Mouse (Mus musculus): ENCODE measurements around the gene Chm. TPM values are rescaled to one million over a fixed set of nuclear protein-coding genes. Genes with fewer than 3 reads are reported as not detected.

Gene Chm
- 11.8 TPM for polyA plus RNA-seq (2014; fragmentation: Illumina TruSeq; extraction: RNeasy Lipid Tissue Mini Kit (QIAGEN cat#74804); ENCODE audit: low read depth, low replicate concordance)

DNA sequence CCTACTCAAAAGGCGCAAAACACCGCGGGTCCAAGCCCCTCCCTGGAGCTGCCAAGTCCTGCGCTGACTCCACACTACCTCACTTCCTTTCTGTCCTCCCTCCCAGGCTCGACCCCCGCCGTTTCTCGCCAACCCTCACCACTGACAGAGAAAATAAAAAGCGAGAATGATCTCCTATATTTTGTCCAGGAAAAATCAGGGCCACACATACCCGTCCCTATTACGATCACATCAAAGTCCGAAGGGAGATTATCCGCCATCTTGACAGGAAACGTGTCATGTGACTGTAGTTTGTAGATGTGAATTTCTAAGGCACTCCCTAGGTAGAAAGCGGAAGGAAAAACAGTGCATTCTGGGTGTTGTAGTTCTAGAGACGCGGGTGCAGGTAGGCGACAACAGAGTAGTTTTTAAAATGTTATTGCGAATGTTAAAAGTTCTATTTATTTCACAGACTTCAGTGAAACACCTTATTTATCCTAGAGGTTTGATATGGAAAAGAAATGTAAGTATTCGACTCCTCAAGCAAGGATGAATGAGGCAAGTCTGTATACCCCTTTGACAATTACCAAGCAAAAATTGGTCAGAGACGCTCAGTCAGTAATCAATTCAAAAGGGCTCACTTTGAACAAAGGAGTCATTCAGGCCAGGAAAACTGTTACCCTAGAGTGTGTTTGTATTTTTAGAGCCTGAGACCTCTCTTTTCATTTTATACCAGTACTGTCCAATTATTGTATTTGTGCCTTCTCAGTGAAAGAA, at the start of gene Chm:
Chm (minus strand) TSS at position 288 of the 756 bp plus-strand sequence.

Other genes with a start within 250 kb of the Chm start
- gene Dach2, start 112.0 kb upstream of the Chm start, polyA plus RNA-seq (2014; fragmentation: Illumina TruSeq; extraction: RNeasy Lipid Tissue Mini Kit (QIAGEN cat#74804); ENCODE audit: low read depth, low replicate concordance) = 1.2 TPM

Data from adipose tissue, adult 10 weeks (tissue).